Mouse (Mus musculus) urinary bladder, adult 18-20 months (tissue): ENCODE data around the gene Gm17949.
"Not testable (repeated sequence)": the region's sequence is repeated elsewhere in the genome, so short reads cannot be mapped to it uniquely, and the experiment has no call there.

Experiments
- DNase-seq, 2 experiments: peaks; one replicate each; pipeline ENCODE4 v3.0.0; 2022; ENCODE audit warnings: low spot score in 2 of 2, mixed read lengths in 2 of 2

Gm17949 gene

GRCm38 (mm10) chr17:57041554-57041953 is 30.3 kb downstream of the Gm17949 start, which contains the start of gene Slc25a41:
Slc25a41 (minus strand) TSS chr17:57041654.
- DNase-seq = no peak

GRCm38 (mm10) chr17:57047406-57047805 is 36.1 kb downstream of the Gm17949 start:
- no peak for DNase-seq

- no peak for DNase-seq
Observed at GRCm38 (mm10) chr17:57048816-57049215, 37.5 kb downstream of the Gm17949 start.

- DNase-seq = not testable (repeated sequence)
Observed at GRCm38 (mm10) chr17:57051679-57052078, 40.4 kb downstream of the Gm17949 start.

- no peak for DNase-seq
Observed at GRCm38 (mm10) chr17:57056246-57056645, 45.0 kb downstream of the Gm17949 start.

- no peak for DNase-seq
Observed at GRCm38 (mm10) chr17:57058891-57059485, 47.7 kb downstream of the Gm17949 start, which contains the start of gene Crb3. Crb3 (plus strand) TSS chr17:57059105.

- DNase-seq = peak; percentile 27 to 46
Observed at GRCm38 (mm10) chr17:57059486-57059977, 48.3 kb downstream of the Gm17949 start, which contains the start of gene Slc25a23. Slc25a23 (minus strand) TSS chr17:57059863.

GRCm38 (mm10) chr17:57060231-57060801 is 49.0 kb downstream of the Gm17949 start:
- DNase-seq = peak; percentile 91 to 98

GRCm38 (mm10) chr17:57061069-57061468 is 49.8 kb downstream of the Gm17949 start:
- no peak for DNase-seq

- peak; percentile 51 to 70 for DNase-seq
Observed at GRCm38 (mm10) chr17:57062011-57062521, 50.8 kb downstream of the Gm17949 start.

GRCm38 (mm10) chr17:57062548-57062947 is 51.3 kb downstream of the Gm17949 start:
- DNase-seq = no peak

- DNase-seq = no peak
Observed at GRCm38 (mm10) chr17:57063031-57063430, 51.8 kb downstream of the Gm17949 start.

GRCm38 (mm10) chr17:57066908-57067307 is 55.6 kb downstream of the Gm17949 start:
- no peak for DNase-seq

- no peak for DNase-seq
Observed at GRCm38 (mm10) chr17:57070272-57070671, 59.0 kb downstream of the Gm17949 start.

GRCm38 (mm10) chr17:57070699-57071098 is 59.4 kb downstream of the Gm17949 start:
- DNase-seq = no peak
